Mouse (Mus musculus) bone marrow macrophage, adult 2 months (primary cell): Measurements from ENCODE around the gene Ctf1.

ENCODE experiments used
- CTCF ChIP-seq: IDR thresholded peaks from 2 replicates; pipeline ENCODE4 v1.5.1; 2012; ENCODE audit warnings: low read depth, mild to moderate bottlenecking, low read length, moderate library complexity
- POLR2A ChIP-seq: IDR thresholded peaks from 2 replicates; pipeline ENCODE4 v1.6.1; 2012; ENCODE audit warnings: mild to moderate bottlenecking, low read depth, low read length, borderline replicate concordance

- no peak for TF ChIP-seq CTCF
- TF ChIP-seq POLR2A, result no peak
Observed at GRCm38 (mm10) chr7:127746494-127747491, 34.3 kb downstream of the Ctf1 start.
